Mouse (Mus musculus): Measurements from ENCODE around the gene Ndufv2.
"Not testable (repeated sequence)": the region's sequence is repeated elsewhere in the genome, so short reads cannot be mapped to it uniquely, and the experiment has no call there.

Ndufv2 gene

GRCm38 (mm10) chr17:66084486-66084885 lies 16.9 kb downstream of the Ndufv2 start:
- DNase-seq = no peak

GRCm38 (mm10) chr17:66077437-66077850 lies 23.9 kb downstream of the Ndufv2 start:
- DNase-seq = no peak

GRCm38 (mm10) chr17:66076934-66077333 lies 24.4 kb downstream of the Ndufv2 start, which contains the start of gene Ankrd12:
Gene Ankrd12 (minus strand): TSS chr17:66077089.
- peak; percentile 96 for DNase-seq

GRCm38 (mm10) chr17:66076174-66076927 lies 25.0 kb downstream of the Ndufv2 start:
- DNase-seq = peak; percentile 60

GRCm38 (mm10) chr17:66075827-66076173 lies 25.6 kb downstream of the Ndufv2 start:
- DNase-seq = no peak

- no peak for DNase-seq
Measured at GRCm38 (mm10) chr17:66073971-66074370, 27.4 kb downstream of the Ndufv2 start.

GRCm38 (mm10) chr17:66069036-66069435 lies 32.3 kb downstream of the Ndufv2 start:
- not testable (repeated sequence) for DNase-seq

- no peak for DNase-seq
Measured at GRCm38 (mm10) chr17:66065115-66065514, 36.2 kb downstream of the Ndufv2 start.

GRCm38 (mm10) chr17:66061241-66061938 lies 40.0 kb downstream of the Ndufv2 start:
- DNase-seq = no peak

GRCm38 (mm10) chr17:66058160-66058559 lies 43.2 kb downstream of the Ndufv2 start:
- no peak for DNase-seq

GRCm38 (mm10) chr17:66057145-66057544 lies 44.2 kb downstream of the Ndufv2 start:
- no peak for DNase-seq

- DNase-seq = no peak
Measured at GRCm38 (mm10) chr17:66053349-66053748, 48.0 kb downstream of the Ndufv2 start.

GRCm38 (mm10) chr17:66048795-66049194 lies 52.6 kb downstream of the Ndufv2 start:
- DNase-seq = no peak

GRCm38 (mm10) chr17:66048199-66048598 lies 53.2 kb downstream of the Ndufv2 start:
- no peak for DNase-seq

- not testable (repeated sequence) for DNase-seq
Measured at GRCm38 (mm10) chr17:66043679-66044078, 57.7 kb downstream of the Ndufv2 start.

- DNase-seq = no peak
Measured at GRCm38 (mm10) chr17:66041020-66041419, 60.3 kb downstream of the Ndufv2 start.

GRCm38 (mm10) chr17:66033239-66033638 lies 68.1 kb downstream of the Ndufv2 start:
- no peak for DNase-seq

GRCm38 (mm10) chr17:66031991-66032390 lies 69.4 kb downstream of the Ndufv2 start:
- no peak for DNase-seq

Measured in right cerebral cortex, postnatal 14 days (tissue).